Mouse (Mus musculus): ENCODE results near the gene Prcp.

The Prcp gene

DNA sequence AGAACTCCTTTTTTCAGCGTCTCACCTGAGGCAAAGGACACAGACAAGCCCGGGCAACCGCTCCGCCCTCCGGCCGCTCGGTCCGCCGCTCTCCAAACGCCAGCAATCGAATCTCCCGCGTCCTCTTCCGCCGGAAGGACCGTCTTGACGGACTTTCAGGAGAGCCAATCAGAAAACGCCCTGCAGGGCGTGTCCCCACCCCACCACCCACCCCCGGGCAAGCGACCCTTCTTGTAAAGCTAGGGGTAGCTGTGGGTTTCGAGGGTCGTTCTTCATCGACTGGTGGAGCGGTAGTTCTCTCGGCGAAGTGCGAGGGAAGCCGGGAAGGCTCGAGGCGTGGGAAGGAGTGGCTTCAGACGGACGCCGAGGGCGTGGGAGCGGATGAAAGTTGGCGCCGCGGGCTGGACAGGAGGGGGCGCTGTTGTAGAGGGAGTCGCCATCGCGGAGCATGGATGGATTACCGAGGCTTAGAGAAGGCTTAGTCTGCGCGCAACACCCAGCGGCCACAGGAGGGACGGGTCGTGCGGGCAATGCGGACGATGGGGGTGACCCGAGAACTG is at the start of gene Prcp, which contains the start of gene Ddias:
Prcp (plus strand) TSS at position 355 of the 560 bp plus-strand sequence.
Ddias (minus strand) TSS at position 132 of the 560 bp plus-strand sequence.
- peak; percentile 97 to 98 for DNase-seq

DNA sequence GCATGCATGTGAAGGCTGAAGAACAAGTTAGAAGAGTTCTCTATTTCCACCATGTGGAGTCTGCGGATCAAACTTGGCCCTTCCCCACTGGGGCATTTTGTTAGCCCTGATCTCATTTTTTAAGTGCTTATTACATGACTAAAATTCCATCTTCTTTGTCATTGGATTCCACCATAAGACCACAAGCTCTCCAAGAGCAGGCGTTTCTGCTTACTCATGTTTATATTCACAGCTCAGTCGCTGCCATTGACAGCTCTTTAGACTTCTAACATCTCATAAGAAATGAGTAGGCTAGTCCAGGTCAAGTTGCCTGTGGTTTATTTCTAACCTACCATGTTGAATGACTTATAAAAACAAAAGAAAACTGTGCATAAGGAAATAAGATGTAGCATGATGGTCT is 48.0 kb upstream of the Prcp start:
- DNase-seq, result no peak

DNA sequence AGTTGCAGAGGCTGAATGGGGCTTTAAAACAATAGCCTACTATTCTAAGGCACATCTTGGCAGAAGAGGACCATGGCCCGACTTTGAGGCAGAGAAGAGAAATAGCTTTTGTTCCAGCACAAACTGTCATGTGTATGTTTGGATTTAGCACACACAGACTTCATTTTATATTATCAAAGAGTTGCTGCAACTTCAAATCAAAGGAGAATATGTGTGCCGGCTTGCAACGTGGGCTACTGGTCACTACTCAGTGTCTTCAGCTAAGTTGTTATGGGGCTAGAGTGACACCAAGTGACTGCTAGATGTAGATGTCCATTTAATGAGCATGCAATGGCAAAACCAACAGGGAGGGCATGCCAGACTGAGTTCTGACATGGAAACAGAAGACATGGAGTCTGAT is 46.3 kb upstream of the Prcp start:
- DNase-seq, result peak; percentile 36 to 40

- no peak for DNase-seq
These were observed 41.9 kb upstream of the Prcp start for GRCm38 (mm10) chr7:92832395-92832794.

DNA sequence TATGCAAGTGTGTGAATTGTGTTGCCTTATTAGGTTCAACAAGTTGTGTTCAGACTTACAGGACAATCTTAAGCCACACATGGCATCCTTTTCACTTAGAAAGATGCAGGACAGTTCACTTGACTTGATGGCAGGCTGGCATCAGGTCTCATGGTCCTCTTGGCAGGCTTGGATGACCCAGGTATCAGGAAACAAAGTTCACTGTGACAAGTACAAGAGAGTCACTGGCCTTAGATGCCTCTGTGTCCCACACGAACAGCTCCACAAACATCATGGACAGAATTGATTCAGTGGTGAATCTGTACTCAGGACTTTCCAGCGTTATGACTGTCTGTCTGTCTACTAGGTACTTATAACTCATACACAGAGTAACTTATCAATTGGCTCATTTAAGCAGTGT is 39.9 kb upstream of the Prcp start:
- DNase-seq, result no peak

DNA sequence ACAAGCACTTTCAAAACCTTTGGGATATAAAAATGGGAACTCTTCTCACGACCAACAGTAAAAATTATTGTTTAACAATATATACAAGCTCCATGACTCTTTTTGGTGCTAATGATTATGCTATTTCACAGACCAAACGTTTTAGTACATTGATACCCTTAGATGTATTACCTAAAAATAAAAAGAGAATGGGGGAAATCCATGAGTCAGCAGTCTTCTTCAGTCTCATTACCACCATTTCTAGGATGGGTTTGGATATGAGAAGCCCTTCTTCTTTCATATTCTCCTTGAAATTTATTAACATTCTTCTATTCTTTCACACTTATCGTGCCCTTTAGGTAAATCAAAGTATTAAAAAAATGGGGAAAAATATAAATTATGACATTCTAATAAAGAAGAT is 37.8 kb upstream of the Prcp start:
- no peak for DNase-seq

GRCm38 (mm10) chr7:92837226-92837625 is 37.0 kb upstream of the Prcp start:
- no peak for DNase-seq

DNA sequence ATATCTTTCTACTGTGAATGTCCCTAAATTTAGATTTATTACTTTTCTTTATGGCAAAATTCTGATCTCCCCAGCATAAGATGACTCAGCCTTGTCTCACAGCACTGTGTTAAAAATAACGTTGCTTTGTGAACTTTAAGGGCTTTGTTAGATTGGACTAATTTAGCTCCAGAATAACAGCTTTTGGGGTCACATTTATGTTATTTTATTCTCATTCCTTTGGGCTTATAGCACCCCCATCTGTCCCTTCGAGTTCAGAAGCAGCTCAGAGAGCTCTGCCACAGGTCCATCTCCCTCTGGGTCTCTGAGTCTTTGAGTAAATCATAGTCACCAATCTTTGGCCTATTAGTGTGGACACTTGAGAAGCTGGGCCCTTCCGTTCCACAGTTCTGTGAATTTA is 36.4 kb upstream of the Prcp start:
- DNase-seq, result no peak

DNA sequence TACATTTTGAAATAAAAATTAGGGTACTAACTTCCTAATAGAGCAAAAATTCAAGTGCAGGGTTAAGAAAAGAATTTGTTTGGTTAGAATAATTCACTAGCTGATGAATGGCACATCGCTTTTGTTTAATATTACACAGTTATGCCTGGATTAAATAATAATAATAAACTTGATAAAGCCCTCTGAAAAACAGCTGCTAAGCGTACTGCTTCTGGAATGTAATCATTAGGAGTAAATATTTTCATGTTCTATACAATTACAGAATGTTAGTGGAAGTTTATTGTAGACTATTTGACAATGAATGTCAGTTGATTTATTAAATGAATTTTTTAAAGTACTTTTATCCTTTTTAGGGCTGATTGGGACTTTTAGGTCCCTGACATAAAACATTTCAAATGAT is 32.0 kb upstream of the Prcp start:
- no peak for DNase-seq

DNA sequence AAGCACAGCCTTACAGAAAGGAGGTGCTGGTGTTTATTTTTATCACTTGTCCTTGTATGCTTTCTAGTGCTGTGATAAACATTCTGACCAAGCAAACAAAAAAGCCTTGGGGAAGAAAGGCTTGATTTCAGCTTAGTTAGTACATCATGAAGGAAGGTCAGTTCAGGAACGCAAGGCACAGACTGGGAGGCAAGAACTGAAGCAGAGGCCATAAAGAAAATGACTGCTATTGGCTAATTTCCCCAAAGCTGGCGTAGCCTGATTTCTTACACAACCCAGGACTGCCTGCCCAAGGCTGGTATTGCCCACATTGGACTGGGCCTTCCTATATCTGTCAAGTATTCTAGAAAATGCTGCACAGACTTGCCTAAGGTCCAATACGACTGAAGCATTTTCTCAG is 26.0 kb upstream of the Prcp start:
- DNase-seq, result no peak

- DNase-seq, result peak in 1 of 2 experiments; percentile 12
These were observed 7.7 kb upstream of the Prcp start for GRCm38 (mm10) chr7:92866526-92866925.

GRCm38 (mm10) chr7:92870161-92870560 is 4.1 kb upstream of the Prcp start:
- no peak for DNase-seq

GRCm38 (mm10) chr7:92871596-92871995 is 2.7 kb upstream of the Prcp start:
- no peak for DNase-seq

- peak; percentile 90 to 95 for DNase-seq
These were observed 615 bp downstream of the Prcp start for GRCm38 (mm10) chr7:92874761-92875408.

DNA sequence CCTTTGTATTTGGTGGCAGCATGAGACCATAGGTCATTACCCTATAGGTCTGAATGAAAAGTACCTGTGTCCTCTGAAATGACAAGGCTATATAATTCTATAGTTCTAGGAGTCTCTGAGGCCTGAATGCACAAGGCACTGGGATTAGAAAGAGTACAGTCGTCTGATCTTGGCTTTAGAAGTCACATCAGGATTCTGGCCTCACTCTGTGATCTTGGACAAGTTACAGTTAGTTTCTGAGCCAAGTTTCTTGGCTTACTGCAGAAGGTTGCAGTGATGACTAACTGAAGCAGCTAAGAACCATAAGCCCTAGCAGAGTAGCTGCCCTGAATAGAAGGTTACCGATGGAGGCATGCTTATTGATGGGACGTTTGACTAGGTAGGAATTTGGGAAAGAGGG is 1.8 kb downstream of the Prcp start:
- DNase-seq, result peak in 1 of 2 experiments; percentile 14

DNA sequence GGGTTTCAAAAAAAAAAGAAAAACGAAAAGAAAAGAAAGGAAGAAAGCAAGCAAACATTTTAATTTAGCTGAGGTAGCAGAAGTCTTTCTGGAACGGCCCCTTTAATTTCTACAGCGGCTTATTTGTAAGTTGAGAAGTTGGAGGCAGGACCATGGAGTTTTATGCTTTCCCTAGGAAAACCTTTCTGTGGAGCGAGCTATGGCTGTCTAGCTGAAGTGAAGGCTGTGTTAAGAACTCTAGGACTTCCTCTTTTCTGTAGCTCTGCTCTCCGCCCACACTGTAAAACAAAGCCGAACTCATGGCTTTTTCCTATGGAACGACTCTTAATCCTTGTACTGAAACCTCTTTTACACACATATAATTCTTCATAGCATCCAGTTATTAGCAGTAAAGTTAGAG is 2.3 kb downstream of the Prcp start:
- DNase-seq, result peak in 1 of 2 experiments; percentile 9

- peak; percentile 10 to 39 for DNase-seq
These were observed 4.5 kb downstream of the Prcp start for GRCm38 (mm10) chr7:92878575-92879285.

- no peak for DNase-seq
These were observed 9.8 kb downstream of the Prcp start for GRCm38 (mm10) chr7:92883850-92884716.

DNA sequence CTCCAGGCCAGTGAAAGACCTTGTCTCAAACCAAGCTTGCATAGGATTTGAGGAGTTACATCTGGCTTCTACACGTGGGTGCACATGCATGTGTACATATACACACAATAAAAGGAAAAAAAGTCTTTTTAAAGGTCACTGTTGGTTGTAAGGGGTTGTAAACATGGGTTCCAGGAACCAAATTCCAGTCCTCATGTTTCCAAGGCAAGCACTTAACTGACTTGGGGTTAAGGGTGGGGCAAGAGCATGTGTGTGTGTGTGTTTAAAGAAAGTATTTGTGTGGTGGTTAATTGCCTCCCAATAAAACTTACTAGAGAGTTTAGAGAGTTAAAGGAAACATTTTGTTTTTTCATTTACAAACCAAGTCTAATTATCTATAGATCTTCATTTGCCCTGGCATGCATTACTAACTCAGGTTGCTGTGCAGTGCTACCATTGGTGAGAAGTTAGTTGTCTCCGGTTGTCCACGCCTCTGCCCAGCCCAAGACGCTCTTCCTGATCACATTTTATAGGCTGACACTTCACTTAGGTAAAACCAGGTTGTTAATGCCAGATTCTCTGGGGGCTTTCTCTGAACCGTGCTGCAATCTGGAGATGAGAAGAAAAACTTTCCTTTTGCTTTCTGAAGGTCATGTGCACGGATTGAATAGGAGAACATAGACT is 10.9 kb downstream of the Prcp start:
- DNase-seq, result no peak

DNA sequence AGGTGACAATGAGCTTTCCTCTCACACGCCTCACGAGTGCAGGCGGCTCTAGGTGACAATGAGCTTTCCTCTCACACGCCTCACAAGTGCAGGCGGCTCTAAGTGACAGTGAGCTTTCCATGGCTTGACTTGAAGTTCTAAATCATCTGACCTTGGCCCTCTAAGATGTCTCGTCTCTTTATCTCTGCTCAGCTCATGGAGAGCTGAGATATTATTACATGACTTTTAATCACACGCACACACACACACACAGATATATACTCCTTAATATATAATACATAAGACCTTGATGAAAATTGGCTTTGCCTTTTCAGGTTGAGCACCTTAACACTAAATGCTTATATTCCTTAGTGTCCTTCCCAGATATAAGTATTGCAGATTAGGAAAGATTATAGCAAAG is 12.5 kb downstream of the Prcp start:
- DNase-seq, result no peak

GRCm38 (mm10) chr7:92887230-92887629 is 13.0 kb downstream of the Prcp start:
- DNase-seq, result no peak

GRCm38 (mm10) chr7:92890211-92890610 is 15.9 kb downstream of the Prcp start:
- DNase-seq, result no peak

All from kidney, postnatal 25 days (tissue).